Mouse (Mus musculus) erythroblast, embryonic 14.5 days (primary cell): Measurements from ENCODE around the gene Lsp1.

Experiments used
- GATA1 ChIP-seq: IDR thresholded peaks from 2 replicates; pipeline ENCODE4 v1.6.1; 2012; ENCODE audit warnings: low read length, inconsistent platforms, mixed read lengths
- TAL1 ChIP-seq: IDR thresholded peaks from 3 replicates; pipeline ENCODE4 v1.6.1; 2012; ENCODE audit warnings: low read length, inconsistent platforms, mixed read lengths

GRCm38 (mm10) chr7:142500032-142500431 is 39.4 kb downstream of the Lsp1 start:
- TF ChIP-seq GATA1 (no peak), TAL1 (no peak)
